Mouse (Mus musculus) midbrain, embryonic 12.5 days (tissue): ENCODE measurements around the gene March1. TPM values are rescaled to one million over a fixed set of nuclear protein-coding genes. Genes with fewer than 3 reads are reported as not detected.
A peak's percentile ranks its signal among the peaks of the same experiment; 100 is the strongest.

Experiments
- ATAC-seq: fragments of 200-750 bp; cut with Nextera tagmentation; 2 replicates; pipeline ENCODE4 v1.8.0; 2017; ENCODE audit warnings: low read depth, moderate TSS enrichment, moderate library complexity; ENCODE audit not compliant: low FRiP score
- H3K27ac ChIP-seq: fragments of 300-500 bp; sonication (generic); replicated peaks from 2 replicates; pipeline ENCODE4 v1.5.1; 2016; ENCODE audit warnings: mild to moderate bottlenecking
- H3K27me3 ChIP-seq: fragments of 300-500 bp; sonication (generic); 2 replicates; pipeline ENCODE4 v1.6.1; 2016; ENCODE audit warnings: mild to moderate bottlenecking
- H3K36me3 ChIP-seq: fragments of 300-500 bp; sonication (generic); 2 replicates; pipeline ENCODE4 v1.6.1; 2016
- H3K4me1 ChIP-seq: fragments of 300-500 bp; sonication (generic); 2 replicates; pipeline ENCODE4 v1.6.1; 2016
- H3K4me2 ChIP-seq: fragments of 300-500 bp; sonication (generic); replicated peaks from 2 replicates; pipeline ENCODE4 v1.6.1; 2016; ENCODE audit warnings: mild to moderate bottlenecking, moderate library complexity
- H3K4me3 ChIP-seq: fragments of 300-500 bp; sonication (generic); 2 replicates; pipeline ENCODE4 v1.5.1; 2016; ENCODE audit warnings: mild to moderate bottlenecking
- H3K9ac ChIP-seq: fragments of 300-500 bp; sonication (generic); replicated peaks from 2 replicates; pipeline ENCODE4 v1.6.1; 2016; ENCODE audit warnings: mild to moderate bottlenecking, moderate library complexity
- H3K9me3 ChIP-seq: fragments of 300-500 bp; sonication (generic); 2 replicates; pipeline ENCODE4 v1.6.1; 2016; ENCODE audit warnings: mild to moderate bottlenecking
- WGBS: fragments of 180-500 bp; shearing (Covaris S2); methylation state at CpG from one replicate; pipeline ENCODE4 v1.1.7; 2016; 5-methylcytosine and 5-hydroxymethylcytosine counted together
- polyA plus RNA-seq: library from polyadenylated mRNA; unstranded; fragments of >200 nt; fragmentation: Nextera tagmentation; extraction: Ambion mirVana; gene quantifications from 2 replicates; pipeline ENCODE4 v1.2.1, GENCODE M21; 2016

March1 gene
- polyA plus RNA-seq, 1 experiment from 2014 or later: 20.3 TPM

GRCm38 (mm10) chr8:65781156-65781555 lies 163.5 kb downstream of the March1 start:
- no peak for ATAC-seq
- Histone ChIP-seq H3K9ac (no peak overlapping the region), H3K4me1 (no peaks in the 10 kb centered on the region), H3K4me3 (no peak overlapping the region), H3K4me2 (no peak overlapping the region), H3K27me3 (no peaks in the 10 kb centered on the region), H3K9me3 (no peaks in the 10 kb centered on the region), H3K27ac (no peak overlapping the region), H3K36me3 (no peaks in the 10 kb centered on the region)
- 74% methylated on average over 5 of the region's 5 CpGs for WGBS

DNA sequence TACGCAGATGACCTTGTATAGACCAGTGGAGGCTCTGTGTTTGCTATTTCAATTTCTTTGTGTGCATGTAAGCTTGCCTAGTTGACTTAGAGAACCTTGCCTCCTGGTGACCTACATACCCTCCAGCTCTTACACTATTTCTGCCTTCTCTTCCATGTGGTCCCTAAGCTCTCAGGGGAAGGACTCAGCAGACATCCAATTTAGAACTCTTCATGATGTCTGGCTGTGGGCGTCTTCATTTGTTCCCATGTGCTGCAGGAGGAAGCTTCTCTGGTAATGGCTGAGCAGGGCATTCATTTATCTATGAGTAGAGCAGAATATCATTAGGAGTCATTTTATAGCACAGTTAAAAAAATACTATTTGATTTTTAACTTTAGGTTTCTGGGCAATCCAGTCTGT lies 195.3 kb downstream of the March1 start:
- no peak overlapping the region for H3K27ac ChIP-seq
- 83% methylated on average over 2 of the region's 2 CpGs for WGBS
- ATAC-seq: no peak
- H3K4me3 ChIP-seq: no peak overlapping the region
- no peaks in the 10 kb centered on the region for H3K9me3 ChIP-seq
- no peaks in the 10 kb centered on the region for H3K36me3 ChIP-seq
- no peak overlapping the region for H3K9ac ChIP-seq
- no peaks in the 10 kb centered on the region for H3K4me1 ChIP-seq
- no peak overlapping the region for H3K4me2 ChIP-seq
- no peaks in the 10 kb centered on the region for H3K27me3 ChIP-seq

DNA sequence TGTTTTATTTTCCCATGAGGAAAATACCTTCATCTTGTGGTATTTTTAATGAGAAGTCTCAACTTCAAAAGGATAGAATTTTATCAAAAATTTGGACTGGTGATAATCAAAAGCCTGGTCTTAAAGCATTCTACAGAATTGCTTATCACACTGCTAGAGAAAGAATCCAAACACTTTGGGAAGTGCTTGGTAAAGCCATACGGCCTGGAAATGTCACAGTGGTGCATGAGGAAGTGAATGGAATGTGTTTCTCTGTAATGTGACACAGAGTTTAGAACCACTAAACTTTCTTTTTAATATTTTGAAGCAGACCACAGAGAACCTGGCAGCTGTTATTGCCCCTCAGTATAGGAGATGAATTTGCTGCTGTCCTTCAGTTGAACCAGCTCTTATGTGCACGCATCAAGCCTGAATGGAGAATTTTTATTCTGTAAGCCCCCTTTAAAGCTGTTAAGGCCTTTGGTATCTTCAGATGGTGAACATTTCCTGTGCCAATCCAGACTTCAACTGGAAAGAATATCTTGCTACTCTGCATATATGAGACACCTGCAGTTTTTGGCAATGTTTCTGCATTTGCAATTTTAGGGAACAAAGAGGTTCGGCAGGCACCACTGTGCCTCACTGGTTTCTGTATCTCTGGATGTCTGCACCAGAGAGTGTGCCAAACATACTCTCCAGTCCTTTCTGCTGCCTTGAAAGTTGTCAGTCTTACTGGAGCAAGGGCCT lies 304.8 kb downstream of the March1 start:
- Histone ChIP-seq H3K9me3 (no peaks in the 10 kb centered on the region), H3K9ac (no peak overlapping the region), H3K36me3 (no peaks in the 10 kb centered on the region), H3K4me2 (no peak overlapping the region), H3K27me3 (no peaks in the 10 kb centered on the region), H3K27ac (no peak overlapping the region), H3K4me1 (no peaks in the 10 kb centered on the region), H3K4me3 (no peak overlapping the region)
- ATAC-seq: no peak
- WGBS: 86% methylated on average over 3 of the region's 3 CpGs

GRCm38 (mm10) chr8:65956948-65957347 lies 339.2 kb downstream of the March1 start:
- Histone ChIP-seq H3K9me3 (no peaks in the 10 kb centered on the region), H3K4me1 (peaks cover 4% of the 10 kb centered on the region; the same call in 1 of the 2 replicates), H3K4me2 (no peak overlapping the region), H3K4me3 (no peak overlapping the region), H3K27me3 (0 out of 2 replicates have a peak, but pooled peaks cover 3% of the 10 kb centered on the region), H3K9ac (no peak overlapping the region), H3K27ac (no peak overlapping the region), H3K36me3 (no peaks in the 10 kb centered on the region)
- peak; percentile 69 for ATAC-seq
- 21% methylated on average over 5 of the region's 5 CpGs for WGBS

DNA sequence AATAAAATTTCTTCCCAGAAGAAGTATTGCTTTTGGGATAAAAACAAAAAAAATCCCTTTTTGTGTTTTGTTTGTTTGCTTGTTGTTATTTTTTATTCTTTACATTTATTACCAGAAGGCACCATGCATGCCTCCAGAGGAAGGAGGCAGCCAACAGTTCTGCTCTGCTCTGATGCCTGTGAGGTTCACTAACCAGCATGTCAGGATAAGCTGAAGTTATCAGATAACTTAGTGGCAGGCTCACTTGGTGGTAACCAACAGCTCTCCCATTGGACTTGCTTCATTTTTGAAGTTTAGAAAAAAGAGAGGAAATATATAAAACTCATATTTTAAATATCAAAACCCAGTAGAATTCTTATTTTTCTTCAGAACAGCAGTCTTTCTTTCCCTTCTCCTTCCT lies 339.8 kb downstream of the March1 start:
- peak; percentile 14; the same call in 1 of the 2 replicates for ATAC-seq
- Histone ChIP-seq H3K4me3 (no peak overlapping the region), H3K27me3 (0 out of 2 replicates have a peak, but pooled peaks cover 3% of the 10 kb centered on the region), H3K27ac (no peak overlapping the region), H3K4me2 (no peak overlapping the region), H3K4me1 (peaks cover 4% of the 10 kb centered on the region; the same call in 1 of the 2 replicates), H3K9me3 (no peaks in the 10 kb centered on the region), H3K36me3 (no peaks in the 10 kb centered on the region), H3K9ac (no peak overlapping the region)

GRCm38 (mm10) chr8:65966502-65967222 lies 349.0 kb downstream of the March1 start:
- peak; percentile 88 for ATAC-seq
- peak overlapping the region; percentile 75 for H3K27ac ChIP-seq

GRCm38 (mm10) chr8:65967223-65967778 lies 349.6 kb downstream of the March1 start:
- Histone ChIP-seq H3K4me1 (peaks cover 11% of the 10 kb centered on the region), H3K9ac (peak overlapping the region; percentile 39; the same call in 1 of the 2 replicates), H3K9me3 (no peaks in the 10 kb centered on the region), H3K4me3 (peak overlapping the region; percentile 26), H3K27ac (peak overlapping the region; percentile 75), H3K36me3 (no peaks in the 10 kb centered on the region), H3K27me3 (no peaks in the 10 kb centered on the region; the same call in none of the 2 replicates), H3K4me2 (peak overlapping the region; percentile 48)
- WGBS: 28% methylated on average over 8 of the region's 8 CpGs
- ATAC-seq: no peak; the same call in 1 of the 2 replicates

More at GRCm38 (mm10) chr8:65966502-65967222, 349.0 kb downstream of the March1 start:
- WGBS: 1% methylated on average over 10 of the region's 10 CpGs
- H3K4me1 ChIP-seq: peaks cover 11% of the 10 kb centered on the region
- H3K9ac ChIP-seq: peak overlapping the region; percentile 39; the same call in 1 of the 2 replicates
- no peaks in the 10 kb centered on the region for H3K9me3 ChIP-seq
- H3K4me2 ChIP-seq: peak overlapping the region; percentile 48
- H3K36me3 ChIP-seq: no peaks in the 10 kb centered on the region
- H3K27me3 ChIP-seq: no peaks in the 10 kb centered on the region; the same call in none of the 2 replicates
- peak overlapping the region; percentile 26 for H3K4me3 ChIP-seq

DNA sequence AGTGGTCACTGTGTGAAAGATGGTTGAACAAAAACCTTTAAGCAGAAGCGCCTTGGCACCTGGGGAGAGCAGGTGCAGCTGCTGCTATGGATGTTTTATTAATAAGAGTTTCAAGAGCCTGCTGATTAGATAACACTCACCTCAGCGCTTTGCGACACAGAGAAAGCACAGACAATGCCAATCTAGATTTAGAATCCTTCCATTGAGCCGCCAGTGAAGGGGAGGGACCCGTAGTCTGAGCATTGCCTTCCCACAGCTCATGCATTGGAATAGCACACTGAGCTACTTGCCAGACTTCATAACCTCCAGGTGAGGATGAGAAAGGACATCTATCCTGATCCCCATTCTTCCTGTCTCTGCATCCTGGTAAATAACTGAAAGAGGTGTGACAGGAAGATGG lies 359.2 kb downstream of the March1 start:
- H3K4me1 ChIP-seq: no peaks in the 10 kb centered on the region
- ATAC-seq: 0 out of 2 replicates have a peak, but pooled peaks have one; percentile 19
- H3K27me3 ChIP-seq: no peaks in the 10 kb centered on the region
- H3K4me3 ChIP-seq: no peak overlapping the region
- no peak overlapping the region for H3K27ac ChIP-seq
- no peaks in the 10 kb centered on the region for H3K9me3 ChIP-seq
- 68% methylated on average over 5 of the region's 5 CpGs for WGBS
- H3K4me2 ChIP-seq: no peak overlapping the region
- no peak overlapping the region for H3K9ac ChIP-seq
- H3K36me3 ChIP-seq: no peaks in the 10 kb centered on the region

- Histone ChIP-seq H3K4me3 (no peak overlapping the region), H3K9ac (no peak overlapping the region), H3K9me3 (no peaks in the 10 kb centered on the region), H3K36me3 (no peaks in the 10 kb centered on the region), H3K4me1 (no peaks in the 10 kb centered on the region), H3K4me2 (no peak overlapping the region), H3K27me3 (no peaks in the 10 kb centered on the region), H3K27ac (no peak overlapping the region)
- 88% methylated on average over 2 of the region's 2 CpGs for WGBS
- ATAC-seq: no peak
Measured at GRCm38 (mm10) chr8:65982039-65982438, 364.3 kb downstream of the March1 start.

GRCm38 (mm10) chr8:65987665-65988064 lies 370.0 kb downstream of the March1 start:
- no peak overlapping the region for H3K27ac ChIP-seq
- H3K4me2 ChIP-seq: no peak overlapping the region
- WGBS: 92% methylated on average over 1 of the region's 1 CpGs
- no peaks in the 10 kb centered on the region for H3K27me3 ChIP-seq
- no peak for ATAC-seq
- H3K9me3 ChIP-seq: no peaks in the 10 kb centered on the region
- H3K4me1 ChIP-seq: no peaks in the 10 kb centered on the region
- no peak overlapping the region for H3K4me3 ChIP-seq
- no peak overlapping the region for H3K9ac ChIP-seq
- H3K36me3 ChIP-seq: no peaks in the 10 kb centered on the region

DNA sequence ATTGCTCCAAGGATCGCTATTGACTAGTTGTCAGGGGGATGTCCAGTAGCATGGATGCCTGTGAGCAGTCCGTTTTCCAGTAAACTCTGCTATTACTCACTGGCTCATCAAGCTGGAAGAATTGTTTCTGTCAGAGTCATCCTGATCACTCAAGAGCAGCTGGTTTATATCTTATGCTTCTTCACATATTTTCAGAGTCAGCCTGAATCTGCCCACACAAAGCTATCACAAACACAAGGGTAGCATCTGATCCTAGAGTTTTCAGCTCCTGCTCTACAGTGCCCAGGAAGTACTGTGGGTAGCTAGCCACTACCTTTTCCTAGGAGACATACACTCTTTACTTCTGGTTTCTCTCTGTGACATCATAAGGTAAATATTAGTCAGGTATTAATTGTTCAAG lies 405.1 kb downstream of the March1 start:
- H3K36me3 ChIP-seq: no peaks in the 10 kb centered on the region
- H3K9me3 ChIP-seq: no peaks in the 10 kb centered on the region
- no peak overlapping the region for H3K27ac ChIP-seq
- H3K4me2 ChIP-seq: no peak overlapping the region
- WGBS: 92% methylated on average over 2 of the region's 2 CpGs
- no peak for ATAC-seq
- no peak overlapping the region for H3K9ac ChIP-seq
- H3K4me1 ChIP-seq: no peaks in the 10 kb centered on the region
- H3K4me3 ChIP-seq: no peak overlapping the region
- H3K27me3 ChIP-seq: no peaks in the 10 kb centered on the region

GRCm38 (mm10) chr8:66033651-66034050 lies 416.0 kb downstream of the March1 start:
- WGBS: 67% methylated on average over 3 of the region's 3 CpGs
- no peak for ATAC-seq

More at GRCm38 (mm10) chr8:66033651-66034050, 416.0 kb downstream of the March1 start:
- Histone ChIP-seq H3K27me3 (no peaks in the 10 kb centered on the region), H3K27ac (no peak overlapping the region), H3K4me3 (no peak overlapping the region), H3K9ac (no peak overlapping the region), H3K36me3 (no peaks in the 10 kb centered on the region), H3K4me1 (no peaks in the 10 kb centered on the region), H3K9me3 (no peaks in the 10 kb centered on the region), H3K4me2 (no peak overlapping the region)
